Mouse (Mus musculus): ENCODE data around the gene Napepld. TPM values are rescaled to one million over a fixed set of nuclear protein-coding genes. Genes with fewer than 3 reads are reported as not detected.

The Napepld gene
- polyA plus RNA-seq, 1 experiment from 2014 or later: 1.1 TPM

- H3K27ac ChIP-seq (ENCODE audit: low read length): no peak overlapping the region
Observed at GRCm38 (mm10) chr5:21667191-21668137, 33.7 kb downstream of the Napepld start.

GRCm38 (mm10) chr5:21663081-21663480, 38.1 kb downstream of the Napepld start:
- no peaks in the 10 kb centered on the region for H3K9me3 ChIP-seq (replicated peaks; ENCODE audit: control insufficient read depth, low read length)
- no peak overlapping the region for H3K4me3 ChIP-seq (ENCODE audit: low read depth, low read length)
- no peak overlapping the region for H3K27ac ChIP-seq (ENCODE audit: low read length)
- no peaks in the 10 kb centered on the region for H3K27me3 ChIP-seq (ENCODE audit: control insufficient read depth, insufficient read depth, low read depth, low read length)
- H3K4me1 ChIP-seq (ENCODE audit: control insufficient read depth, low read depth, low read length): no peaks in the 10 kb centered on the region
- no peak overlapping the region for H3K4me2 ChIP-seq (ENCODE audit: low read depth, low read length)
- WGBS (ENCODE audit: insufficient replicate concordance): 86% methylated on average over 11 of the region's 11 CpGs
- H3K9ac ChIP-seq (ENCODE audit: low read depth, low read length): no peak overlapping the region
- peaks cover 3% of the 10 kb centered on the region for H3K36me3 ChIP-seq (ENCODE audit: control insufficient read depth, insufficient read depth)
- ATAC-seq (ENCODE audit: low read depth): no peak

More at GRCm38 (mm10) chr5:21667191-21668137, 33.7 kb downstream of the Napepld start:
- H3K4me1 ChIP-seq (ENCODE audit: control insufficient read depth, low read depth, low read length): peaks cover 2% of the 10 kb centered on the region; the same call in 1 of the 2 replicates
- no peak overlapping the region for H3K4me2 ChIP-seq (ENCODE audit: low read depth, low read length)
- 62% methylated on average over 8 of the region's 8 CpGs for WGBS (ENCODE audit: insufficient replicate concordance)
- no peak overlapping the region for H3K9ac ChIP-seq (ENCODE audit: low read depth, low read length)
- H3K9me3 ChIP-seq (replicated peaks; ENCODE audit: control insufficient read depth, low read length): no peaks in the 10 kb centered on the region
- no peaks in the 10 kb centered on the region for H3K36me3 ChIP-seq (ENCODE audit: control insufficient read depth, insufficient read depth)
- H3K27me3 ChIP-seq (ENCODE audit: control insufficient read depth, insufficient read depth, low read depth, low read length): no peaks in the 10 kb centered on the region
- ATAC-seq (ENCODE audit: low read depth): no peak
- no peak overlapping the region for H3K4me3 ChIP-seq (ENCODE audit: low read depth, low read length)

GRCm38 (mm10) chr5:21660850-21661249, 40.3 kb downstream of the Napepld start:
- Histone ChIP-seq H3K9me3 (replicated peaks; ENCODE audit: control insufficient read depth, low read length) (no peaks in the 10 kb centered on the region), H3K36me3 (ENCODE audit: control insufficient read depth, insufficient read depth) (peaks cover 3% of the 10 kb centered on the region), H3K4me2 (ENCODE audit: low read depth, low read length) (no peak overlapping the region), H3K9ac (ENCODE audit: low read depth, low read length) (no peak overlapping the region), H3K27ac (ENCODE audit: low read length) (no peak overlapping the region), H3K27me3 (ENCODE audit: control insufficient read depth, insufficient read depth, low read depth, low read length) (no peaks in the 10 kb centered on the region), H3K4me1 (ENCODE audit: control insufficient read depth, low read depth, low read length) (no peaks in the 10 kb centered on the region), H3K4me3 (ENCODE audit: low read depth, low read length) (no peak overlapping the region)
- WGBS (ENCODE audit: insufficient replicate concordance): 82% methylated on average over 6 of the region's 6 CpGs
- ATAC-seq (ENCODE audit: low read depth): no peak

GRCm38 (mm10) chr5:21658623-21659395, 42.4 kb downstream of the Napepld start:
- 43% methylated on average over 11 of the region's 11 CpGs for WGBS (ENCODE audit: insufficient replicate concordance)
- peak; percentile 35; the same call in 1 of the 2 replicates for ATAC-seq (ENCODE audit: low read depth)

GRCm38 (mm10) chr5:21658038-21658437, 43.2 kb downstream of the Napepld start:
- WGBS (ENCODE audit: insufficient replicate concordance): 81% methylated on average over 6 of the region's 6 CpGs
- ATAC-seq (ENCODE audit: low read depth): no peak
- H3K9ac ChIP-seq (ENCODE audit: low read depth, low read length): no peak overlapping the region
- no peaks in the 10 kb centered on the region for H3K27me3 ChIP-seq (ENCODE audit: control insufficient read depth, insufficient read depth, low read depth, low read length)
- H3K9me3 ChIP-seq (replicated peaks; ENCODE audit: control insufficient read depth, low read length): no peaks in the 10 kb centered on the region
- H3K27ac ChIP-seq (ENCODE audit: low read length): no peak overlapping the region
- H3K4me2 ChIP-seq (ENCODE audit: low read depth, low read length): no peak overlapping the region
- no peaks in the 10 kb centered on the region for H3K4me1 ChIP-seq (ENCODE audit: control insufficient read depth, low read depth, low read length)
- H3K36me3 ChIP-seq (ENCODE audit: control insufficient read depth, insufficient read depth): peaks cover 3% of the 10 kb centered on the region
- H3K4me3 ChIP-seq (ENCODE audit: low read depth, low read length): no peak overlapping the region

More at GRCm38 (mm10) chr5:21658623-21659395, 42.4 kb downstream of the Napepld start:
- no peaks in the 10 kb centered on the region for H3K4me1 ChIP-seq (ENCODE audit: control insufficient read depth, low read depth, low read length)
- H3K4me2 ChIP-seq (ENCODE audit: low read depth, low read length): no peak overlapping the region
- H3K9me3 ChIP-seq (replicated peaks; ENCODE audit: control insufficient read depth, low read length): no peaks in the 10 kb centered on the region
- no peaks in the 10 kb centered on the region for H3K27me3 ChIP-seq (ENCODE audit: control insufficient read depth, insufficient read depth, low read depth, low read length)
- no peak overlapping the region for H3K4me3 ChIP-seq (ENCODE audit: low read depth, low read length)
- H3K27ac ChIP-seq (ENCODE audit: low read length): no peak overlapping the region
- peaks cover 3% of the 10 kb centered on the region for H3K36me3 ChIP-seq (ENCODE audit: control insufficient read depth, insufficient read depth)
- no peak overlapping the region for H3K9ac ChIP-seq (ENCODE audit: low read depth, low read length)

GRCm38 (mm10) chr5:21656912-21657311, 44.3 kb downstream of the Napepld start:
- H3K4me2 ChIP-seq (ENCODE audit: low read depth, low read length): no peak overlapping the region
- peaks cover 8% of the 10 kb centered on the region for H3K36me3 ChIP-seq (ENCODE audit: control insufficient read depth, insufficient read depth)
- H3K27me3 ChIP-seq (ENCODE audit: control insufficient read depth, insufficient read depth, low read depth, low read length): no peaks in the 10 kb centered on the region
- H3K27ac ChIP-seq (ENCODE audit: low read length): no peak overlapping the region
- no peak for ATAC-seq (ENCODE audit: low read depth)
- no peaks in the 10 kb centered on the region for H3K4me1 ChIP-seq (ENCODE audit: control insufficient read depth, low read depth, low read length)
- no peak overlapping the region for H3K9ac ChIP-seq (ENCODE audit: low read depth, low read length)
- H3K4me3 ChIP-seq (ENCODE audit: low read depth, low read length): no peak overlapping the region
- H3K9me3 ChIP-seq (replicated peaks; ENCODE audit: control insufficient read depth, low read length): no peaks in the 10 kb centered on the region
- 79% methylated on average over 9 of the region's 9 CpGs for WGBS (ENCODE audit: insufficient replicate concordance)

GRCm38 (mm10) chr5:21651885-21652612, 49.1 kb downstream of the Napepld start:
- Histone ChIP-seq H3K4me2 (ENCODE audit: low read depth, low read length) (no peak overlapping the region), H3K27ac (ENCODE audit: low read length) (no peak overlapping the region), H3K9me3 (replicated peaks; ENCODE audit: control insufficient read depth, low read length) (no peaks in the 10 kb centered on the region), H3K36me3 (ENCODE audit: control insufficient read depth, insufficient read depth) (peaks cover 6% of the 10 kb centered on the region; the same call in 1 of the 2 replicates), H3K4me1 (ENCODE audit: control insufficient read depth, low read depth, low read length) (no peaks in the 10 kb centered on the region), H3K9ac (ENCODE audit: low read depth, low read length) (no peak overlapping the region), H3K27me3 (ENCODE audit: control insufficient read depth, insufficient read depth, low read depth, low read length) (no peaks in the 10 kb centered on the region), H3K4me3 (ENCODE audit: low read depth, low read length) (no peak overlapping the region)
- 74% methylated on average over 7 of the region's 7 CpGs for WGBS (ENCODE audit: insufficient replicate concordance)
- no peak for ATAC-seq (ENCODE audit: low read depth)

- Histone ChIP-seq H3K4me1 (ENCODE audit: control insufficient read depth, low read depth, low read length) (peaks cover 7% of the 10 kb centered on the region), H3K27me3 (ENCODE audit: control insufficient read depth, insufficient read depth, low read depth, low read length) (no peaks in the 10 kb centered on the region), H3K27ac (ENCODE audit: low read length) (no peak overlapping the region), H3K4me2 (ENCODE audit: low read depth, low read length) (no peak overlapping the region), H3K4me3 (ENCODE audit: low read depth, low read length) (no peak overlapping the region), H3K9me3 (replicated peaks; ENCODE audit: control insufficient read depth, low read length) (no peaks in the 10 kb centered on the region), H3K9ac (ENCODE audit: low read depth, low read length) (no peak overlapping the region), H3K36me3 (ENCODE audit: control insufficient read depth, insufficient read depth) (peaks cover 6% of the 10 kb centered on the region; the same call in 1 of the 2 replicates)
- 62% methylated on average over 2 of the region's 2 CpGs for whole genome bisulfite sequencing (ENCODE audit: insufficient replicate concordance)
- ATAC-seq (ENCODE audit: low read depth): no peak
Observed at GRCm38 (mm10) chr5:21650736-21651135, 50.5 kb downstream of the Napepld start.

Data from liver, embryonic 16.5 days (tissue).